In genomic region chr9:64386466-64387211, GRCm38 (mm10) we compare ENCODE assay signal across 7 mouse cellular contexts. TPM values are rescaled to one million over a fixed set of nuclear protein-coding genes. Genes with fewer than 3 reads are reported as not detected.
DNase-seq lines count a peak whose midpoint lies in the region; ATAC-seq and TF ChIP-seq lines count a peak whose summit lies in the region.

No protein-coding gene starts in this region.

- 1% methylated on average over 45 of the region's 45 CpGs for WGBS in lung, postnatal 0 days
- under 1% methylated on average over 45 of the region's 45 CpGs for WGBS in hindbrain, embryonic 13.5 days
- WGBS in midbrain, embryonic 16.5 days = under 1% methylated on average over 45 of the region's 45 CpGs

- H3K4me3 ChIP-seq in lung, postnatal 0 days (ENCODE audit: low read depth, low read length) = peak overlapping the region; percentile 42
- H3K4me3 ChIP-seq in hindbrain, embryonic 13.5 days = peak overlapping the region; percentile 62
- peak overlapping the region; percentile 74 for H3K4me3 ChIP-seq in midbrain, embryonic 16.5 days (ENCODE audit: low read depth, low read length)

- H3K9me3 ChIP-seq in lung, postnatal 0 days (ENCODE audit: low read length) = no peaks in the 10 kb centered on the region
- H3K9me3 ChIP-seq in hindbrain, embryonic 13.5 days = no peaks in the 10 kb centered on the region
- H3K9me3 ChIP-seq in midbrain, embryonic 16.5 days (replicated peaks; ENCODE audit: control insufficient read depth, low read length, poor library complexity, severe bottlenecking) = no peaks in the 10 kb centered on the region

- H3K4me1 ChIP-seq in lung, postnatal 0 days (ENCODE audit: insufficient read depth, low read depth, low read length) = peaks cover 18% of the 10 kb centered on the region
- peaks cover 50% of the 10 kb centered on the region for H3K4me1 ChIP-seq in hindbrain, embryonic 13.5 days (replicated peaks)
- peaks cover 8% of the 10 kb centered on the region; the same call in 1 of the 2 replicates for H3K4me1 ChIP-seq in midbrain, embryonic 16.5 days (ENCODE audit: control insufficient read depth, insufficient read depth, low read length)

- peak; percentile 10; the same call in 1 of the 2 replicates for TF ChIP-seq CTCF in lung, postnatal 0 days (IDR thresholded peaks at IDR 0.05)

- H3K9ac ChIP-seq in lung, postnatal 0 days (replicated peaks; ENCODE audit: low read depth) = no peak overlapping the region
- peak overlapping the region; percentile 77 for H3K9ac ChIP-seq in hindbrain, embryonic 13.5 days
- peak overlapping the region; percentile 75 for H3K9ac ChIP-seq in midbrain, embryonic 16.5 days (ENCODE audit: low read depth, low read length)

- H3K27me3 ChIP-seq in lung, postnatal 0 days (replicated peaks; ENCODE audit: insufficient read depth, low read length) = peaks cover 24% of the 10 kb centered on the region
- H3K27me3 ChIP-seq in hindbrain, embryonic 13.5 days = peaks cover 63% of the 10 kb centered on the region
- peaks cover 17% of the 10 kb centered on the region for H3K27me3 ChIP-seq in midbrain, embryonic 16.5 days (ENCODE audit: control insufficient read depth, insufficient read depth, low read depth, low read length)

- ATAC-seq in lung, postnatal 0 days = no peak
- ATAC-seq in hindbrain, embryonic 13.5 days (ENCODE audit: low FRiP score) = no peak
- no peak for ATAC-seq in midbrain, embryonic 16.5 days
- ATAC-seq in granulocyte monocyte progenitor cell, adult 5-6 weeks (replicated peaks; ENCODE audit: poor library complexity, severe bottlenecking) = no peak

- H3K36me3 ChIP-seq in lung, postnatal 0 days (ENCODE audit: insufficient read depth, low read length) = no peaks in the 10 kb centered on the region
- H3K36me3 ChIP-seq in hindbrain, embryonic 13.5 days = no peaks in the 10 kb centered on the region
- H3K36me3 ChIP-seq in midbrain, embryonic 16.5 days (ENCODE audit: control insufficient read depth, insufficient read depth, low read length) = no peaks in the 10 kb centered on the region

- H3K27ac ChIP-seq in lung, postnatal 0 days (ENCODE audit: low read length) = no peak overlapping the region
- no peak overlapping the region for H3K27ac ChIP-seq in hindbrain, embryonic 13.5 days
- no peak overlapping the region for H3K27ac ChIP-seq in midbrain, embryonic 16.5 days (ENCODE audit: low read length)

- TF ChIP-seq EP300 in lung, postnatal 0 days (IDR thresholded peaks at IDR 0.05) = no peak

- peak overlapping the region; percentile 82 for H3K4me2 ChIP-seq in lung, postnatal 0 days (replicated peaks; ENCODE audit: low read depth, low read length)
- peak overlapping the region; percentile 98 for H3K4me2 ChIP-seq in hindbrain, embryonic 13.5 days
- peak overlapping the region; percentile 99 for H3K4me2 ChIP-seq in midbrain, embryonic 16.5 days (ENCODE audit: low read length)

- DNase-seq in lung, postnatal 0 days (ENCODE audit: low spot score) = no peak
- DNase-seq in lung, postnatal 25 days (ENCODE audit: low spot score) = no peak
- DNase-seq in embryo, embryonic 9.5 days (ENCODE audit: extremely low spot score) = peak; percentile 56
- DNase-seq in B cell, adult 2 months = no peak

RNA-seq across cellular contexts. Expression of gene Megf11, which starts 1.2 kb away (rescaled TPM):
- 0.56 and 0.63 TPM in 2 replicates for polyA plus RNA-seq in lung, postnatal 0 days (2015; fragmentation: Nextera tagmentation; extraction: Ambion mirVana)
- 14.7 and 15.7 TPM in 2 replicates for polyA plus RNA-seq in hindbrain, embryonic 13.5 days (2015; fragmentation: Nextera tagmentation; extraction: Ambion mirVana)
- polyA plus RNA-seq in midbrain, embryonic 16.5 days (2015; fragmentation: Nextera tagmentation; extraction: Ambion mirVana) = 20.5 and 21.3 TPM in 2 replicates
- total RNA-seq in granulocyte monocyte progenitor cell, adult 5-6 weeks (2014; fragmentation: Nextera tagmentation) = not detected in 2 replicates
- total RNA-seq in granulocyte monocyte progenitor cell, adult 5-6 weeks (2017) = under 0.01 TPM in 1 of 2 replicates, not detected in the other

RNA-seq across cellular contexts. Expression of gene Dis3l, which starts 45.6 kb away (rescaled TPM):
- 8.1 and 9.6 TPM in 2 replicates for polyA plus RNA-seq in lung, postnatal 0 days (2015; fragmentation: Nextera tagmentation; extraction: Ambion mirVana)
- polyA plus RNA-seq in hindbrain, embryonic 13.5 days (2015; fragmentation: Nextera tagmentation; extraction: Ambion mirVana) = 20.1 and 21.4 TPM in 2 replicates
- polyA plus RNA-seq in midbrain, embryonic 16.5 days (2015; fragmentation: Nextera tagmentation; extraction: Ambion mirVana) = 23.7 and 24.3 TPM in 2 replicates
- 13.6 and 16.7 TPM in 2 replicates for total RNA-seq in granulocyte monocyte progenitor cell, adult 5-6 weeks (2014; fragmentation: Nextera tagmentation)
- 17.3 and 18.1 TPM in 2 replicates for total RNA-seq in granulocyte monocyte progenitor cell, adult 5-6 weeks (2017)
